Mouse (Mus musculus): ENCODE measurements around the gene Prm2. TPM values are rescaled to one million over a fixed set of nuclear protein-coding genes. Genes with fewer than 3 reads are reported as not detected.

Gene Prm2
- total and polyA plus RNA-seq, 2 experiments from 2014 or later = not detected

- H3K4me2 ChIP-seq (ENCODE audit: low read depth, low read length) = peak overlapping the region; percentile 99
- ATAC-seq (no peak; the same call in 1 of the 2 replicates), DNase-seq (ENCODE audit: low spot score) (peak; percentile 71)
- H3K4me1 ChIP-seq (ENCODE audit: insufficient read depth, low read length) = peaks cover 7% of the 10 kb centered on the region
- H3K27ac ChIP-seq = peak overlapping the region; percentile 90
- peak overlapping the region; percentile 74 for H3K4me3 ChIP-seq (ENCODE audit: low read length)
- H3K27me3 ChIP-seq (ENCODE audit: insufficient read depth, low read length) = no peaks in the 10 kb centered on the region
- no peaks in the 10 kb centered on the region for H3K36me3 ChIP-seq (ENCODE audit: insufficient read depth, low read length)
- H3K9ac ChIP-seq (replicated peaks; ENCODE audit: low read length) = peak overlapping the region; percentile 80
- TF ChIP-seq CTCF (IDR thresholded peaks at IDR 0.05; ENCODE audit: low read depth) = 0 out of 2 replicates have a peak, but pooled peaks have one; percentile 4
- WGBS = 3% methylated on average over 75 of the region's 81 CpGs
- no peaks in the 10 kb centered on the region for H3K9me3 ChIP-seq (ENCODE audit: low read length)
Observed at GRCm38 (mm10) chr16:10783883-10784792, 11.8 kb downstream of the Prm2 start.

GRCm38 (mm10) chr16:10783451-10783850 lies 12.5 kb downstream of the Prm2 start:
- TF ChIP-seq CTCF (IDR thresholded peaks at IDR 0.05; ENCODE audit: low read depth) = no peak
- no peak for ATAC-seq
- H3K4me2 ChIP-seq (ENCODE audit: low read depth, low read length) = peak overlapping the region; percentile 99
- H3K4me1 ChIP-seq (ENCODE audit: insufficient read depth, low read length) = peaks cover 7% of the 10 kb centered on the region
- no peaks in the 10 kb centered on the region for H3K9me3 ChIP-seq (ENCODE audit: low read length)
- no peaks in the 10 kb centered on the region for H3K27me3 ChIP-seq (ENCODE audit: insufficient read depth, low read length)
- no peak overlapping the region for H3K27ac ChIP-seq
- DNase-seq (ENCODE audit: low spot score) = no peak
- H3K36me3 ChIP-seq (ENCODE audit: insufficient read depth, low read length) = no peaks in the 10 kb centered on the region
- H3K4me3 ChIP-seq (ENCODE audit: low read length) = peak overlapping the region; percentile 74
- no peak overlapping the region for H3K9ac ChIP-seq (replicated peaks; ENCODE audit: low read length)
- 69% methylated on average over 8 of the region's 8 CpGs for WGBS

GRCm38 (mm10) chr16:10783152-10783434 lies 12.8 kb downstream of the Prm2 start:
- Histone ChIP-seq H3K9ac (replicated peaks; ENCODE audit: low read length) (no peak overlapping the region), H3K9me3 (ENCODE audit: low read length) (no peaks in the 10 kb centered on the region), H3K27ac (no peak overlapping the region), H3K4me2 (ENCODE audit: low read depth, low read length) (peak overlapping the region; percentile 99), H3K36me3 (ENCODE audit: insufficient read depth, low read length) (no peaks in the 10 kb centered on the region), H3K4me3 (ENCODE audit: low read length) (no peak overlapping the region), H3K27me3 (ENCODE audit: insufficient read depth, low read length) (no peaks in the 10 kb centered on the region), H3K4me1 (ENCODE audit: insufficient read depth, low read length) (peaks cover 7% of the 10 kb centered on the region)
- no peak for TF ChIP-seq CTCF (IDR thresholded peaks at IDR 0.05; ENCODE audit: low read depth)
- WGBS = 48% methylated on average over 1 of the region's 1 CpGs
- DNase-seq (ENCODE audit: low spot score) (no peak), ATAC-seq (no peak)

GRCm38 (mm10) chr16:10782377-10783151 lies 13.4 kb downstream of the Prm2 start:
- H3K4me3 ChIP-seq (ENCODE audit: low read length) = no peak overlapping the region
- 44% methylated on average over 6 of the region's 6 CpGs for WGBS
- ATAC-seq (no peak), DNase-seq (ENCODE audit: low spot score) (no peak)
- H3K4me1 ChIP-seq (ENCODE audit: insufficient read depth, low read length) = peaks cover 7% of the 10 kb centered on the region
- peak overlapping the region; percentile 99 for H3K4me2 ChIP-seq (ENCODE audit: low read depth, low read length)
- H3K27me3 ChIP-seq (ENCODE audit: insufficient read depth, low read length) = no peaks in the 10 kb centered on the region
- no peak overlapping the region; the same call in 1 of the 2 replicates for H3K9ac ChIP-seq (replicated peaks; ENCODE audit: low read length)
- no peak overlapping the region for H3K27ac ChIP-seq
- no peaks in the 10 kb centered on the region for H3K36me3 ChIP-seq (ENCODE audit: insufficient read depth, low read length)
- no peak for TF ChIP-seq CTCF (IDR thresholded peaks at IDR 0.05; ENCODE audit: low read depth)
- no peaks in the 10 kb centered on the region for H3K9me3 ChIP-seq (ENCODE audit: low read length)

DNA sequence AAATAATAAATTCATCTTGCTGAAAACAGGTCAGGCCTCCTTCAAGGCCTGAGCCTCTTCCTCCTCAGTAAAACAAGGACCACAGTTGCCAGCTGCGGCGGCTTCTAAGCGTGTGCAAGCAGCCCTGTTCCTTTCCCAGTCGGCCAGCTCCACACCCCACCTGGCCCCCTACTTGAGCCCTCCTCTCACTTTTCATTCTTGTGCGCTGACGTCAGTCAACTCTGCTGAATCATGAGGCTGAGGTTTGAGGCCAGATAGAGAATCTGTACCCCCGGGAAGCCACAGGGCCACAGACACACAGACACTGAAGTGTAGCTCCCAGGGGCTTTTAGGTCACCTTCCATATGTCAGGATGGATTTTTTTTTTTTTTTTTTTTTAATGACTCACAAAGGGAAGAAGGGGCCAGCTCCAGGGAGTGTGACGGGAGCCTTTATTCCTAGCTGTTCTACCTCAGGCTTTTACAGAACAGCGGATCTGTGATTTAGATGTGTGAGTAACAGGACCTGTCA lies 14.0 kb downstream of the Prm2 start:
- Histone ChIP-seq H3K9me3 (ENCODE audit: low read length) (no peaks in the 10 kb centered on the region), H3K27ac (no peak overlapping the region), H3K4me3 (ENCODE audit: low read length) (no peak overlapping the region), H3K36me3 (ENCODE audit: insufficient read depth, low read length) (no peaks in the 10 kb centered on the region), H3K27me3 (ENCODE audit: insufficient read depth, low read length) (no peaks in the 10 kb centered on the region), H3K4me1 (ENCODE audit: insufficient read depth, low read length) (peaks cover 7% of the 10 kb centered on the region), H3K9ac (replicated peaks; ENCODE audit: low read length) (no peak overlapping the region), H3K4me2 (ENCODE audit: low read depth, low read length) (no peak overlapping the region)
- DNase-seq (ENCODE audit: low spot score) = no peak
- WGBS = 52% methylated on average over 9 of the region's 9 CpGs
- no peak for ATAC-seq
- no peak for TF ChIP-seq CTCF (IDR thresholded peaks at IDR 0.05; ENCODE audit: low read depth)

DNA sequence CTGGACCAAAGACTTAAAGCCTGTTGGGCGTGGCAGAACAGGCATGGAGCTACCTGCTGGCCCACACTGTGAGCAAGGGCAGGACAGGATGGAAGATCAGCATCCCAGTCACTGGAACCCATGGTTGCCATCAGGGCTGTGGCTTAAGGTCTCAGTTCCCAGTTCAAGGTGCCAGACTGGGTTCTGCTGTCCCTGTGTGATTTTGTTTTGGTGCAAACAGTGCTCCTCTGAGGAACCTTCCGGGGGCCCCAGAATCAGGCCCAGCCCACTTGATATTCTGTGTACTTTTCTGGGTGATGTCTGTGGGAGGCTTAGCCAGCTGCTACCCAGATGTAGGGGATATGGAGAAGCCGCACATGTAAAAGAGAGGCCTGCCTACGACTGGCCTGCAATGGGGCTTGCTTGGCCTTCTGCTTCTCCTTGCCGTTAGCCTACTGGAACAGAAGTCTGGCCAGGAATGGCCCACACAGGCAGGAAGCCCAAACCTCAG lies 15.3 kb downstream of the Prm2 start:
- no peak for TF ChIP-seq CTCF (IDR thresholded peaks at IDR 0.05; ENCODE audit: low read depth)
- no peak overlapping the region for H3K4me3 ChIP-seq (ENCODE audit: low read length)
- DNase-seq (ENCODE audit: low spot score) (no peak), ATAC-seq (no peak)
- peaks cover 4% of the 10 kb centered on the region; the same call in 1 of the 2 replicates for H3K4me1 ChIP-seq (ENCODE audit: insufficient read depth, low read length)
- 76% methylated on average over 5 of the region's 5 CpGs for WGBS
- H3K4me2 ChIP-seq (ENCODE audit: low read depth, low read length) = no peak overlapping the region
- H3K36me3 ChIP-seq (ENCODE audit: insufficient read depth, low read length) = no peaks in the 10 kb centered on the region
- no peaks in the 10 kb centered on the region for H3K27me3 ChIP-seq (ENCODE audit: insufficient read depth, low read length)
- no peaks in the 10 kb centered on the region for H3K9me3 ChIP-seq (ENCODE audit: low read length)
- H3K27ac ChIP-seq = no peak overlapping the region
- no peak overlapping the region for H3K9ac ChIP-seq (replicated peaks; ENCODE audit: low read length)

Measured in hindbrain, postnatal 0 days (tissue).